Mouse (Mus musculus): ENCODE data around the gene Gabrb1. TPM values are rescaled to one million over a fixed set of nuclear protein-coding genes. Genes with fewer than 3 reads are reported as not detected.

Gabrb1 gene
- polyA plus RNA-seq, 1 experiment from 2014 or later = 0.04 TPM

- peak; percentile 34 for DNase-seq (ENCODE audit: low read depth, low spot score)
- TF ChIP-seq CTCF (IDR thresholded peaks at IDR 0.05) = no peak
- in situ Hi-C loops (cut with MboI; ENCODE audit: low pct_unique_long_range_greater_than_20kb) = no loop called here
- ATAC-seq = peak; percentile 100
- POLR2A ChIA-PET = interaction anchor here (0.6 kb wide), 1 partner anchor 20 kb away, joined by 5 read pairs; no protein-coding TSS in a partner anchor
- CTCF ChIA-PET = interaction anchor here (0.8 to 1.5 kb wide), 2 partner anchors 8 to 21 kb away, joined by 3 to 4 read pairs; no protein-coding TSS in a partner anchor
- peaks cover 15% of the 10 kb centered on the region for H3K27me3 ChIP-seq
Observed at GRCm38 (mm10) chr5:71955070-71955685, 297.3 kb downstream of the Gabrb1 start.

GRCm38 (mm10) chr5:71964876-71965432 is 307.0 kb downstream of the Gabrb1 start:
- POLR2A ChIA-PET = interaction anchor here (0.5 kb wide), 1 partner anchor 100 kb away, joined by 3 read pairs; no protein-coding TSS in a partner anchor
- CTCF ChIA-PET = no interaction called here
- TF ChIP-seq CTCF (IDR thresholded peaks at IDR 0.05) = no peak

GRCm38 (mm10) chr5:71965529-71965928 is 307.6 kb downstream of the Gabrb1 start:
- peaks cover 29% of the 10 kb centered on the region for H3K27me3 ChIP-seq
- in situ Hi-C loops (cut with MboI; ENCODE audit: low pct_unique_long_range_greater_than_20kb) = no loop called here
- POLR2A ChIA-PET = interaction anchor here (0.5 kb wide), 1 partner anchor 99 kb away, joined by 3 read pairs; no protein-coding TSS in a partner anchor
- TF ChIP-seq CTCF (IDR thresholded peaks at IDR 0.05) = no peak
- DNase-seq (ENCODE audit: low read depth, low spot score) (no peak), ATAC-seq (no peak)
- CTCF ChIA-PET = no interaction called here

More at GRCm38 (mm10) chr5:71964876-71965432, 307.0 kb downstream of the Gabrb1 start:
- ATAC-seq (no peak), DNase-seq (ENCODE audit: low read depth, low spot score) (no peak)
- peaks cover 29% of the 10 kb centered on the region for H3K27me3 ChIP-seq
- in situ Hi-C loops (cut with MboI; ENCODE audit: low pct_unique_long_range_greater_than_20kb) = no loop called here

- peaks cover 18% of the 10 kb centered on the region for H3K27me3 ChIP-seq
- in situ Hi-C loops (cut with MboI; ENCODE audit: low pct_unique_long_range_greater_than_20kb) = no loop called here
- ATAC-seq = no peak
- TF ChIP-seq CTCF (IDR thresholded peaks at IDR 0.05) = no peak
- no peak for DNase-seq (ENCODE audit: low read depth, low spot score)
- POLR2A ChIA-PET = no interaction called here
- CTCF ChIA-PET = no interaction called here
Observed at GRCm38 (mm10) chr5:71970140-71970800, 312.4 kb downstream of the Gabrb1 start.

- POLR2A ChIA-PET = no interaction called here
- ATAC-seq = no peak
- in situ Hi-C loops (cut with MboI; ENCODE audit: low pct_unique_long_range_greater_than_20kb) = no loop called here
- peaks cover 21% of the 10 kb centered on the region for H3K27me3 ChIP-seq
- TF ChIP-seq CTCF (IDR thresholded peaks at IDR 0.05) = no peak
- CTCF ChIA-PET = no interaction called here
- no peak for DNase-seq (ENCODE audit: low read depth, low spot score)
Observed at GRCm38 (mm10) chr5:71972831-71973230, 314.9 kb downstream of the Gabrb1 start.

GRCm38 (mm10) chr5:71976133-71976532 is 318.2 kb downstream of the Gabrb1 start:
- in situ Hi-C loops (cut with MboI; ENCODE audit: low pct_unique_long_range_greater_than_20kb) = no loop called here
- no peak for DNase-seq (ENCODE audit: low read depth, low spot score)

GRCm38 (mm10) chr5:71976571-71977061 is 318.7 kb downstream of the Gabrb1 start:
- ChIA-PET CTCF (interaction anchor here (0.7 kb wide), 1 partner anchor 9 kb away, joined by 4 read pairs; no protein-coding TSS in a partner anchor), POLR2A (no interaction called here)
- TF ChIP-seq CTCF (IDR thresholded peaks at IDR 0.05) = no peak
- in situ Hi-C loops (cut with MboI; ENCODE audit: low pct_unique_long_range_greater_than_20kb) = no loop called here
- no peak for DNase-seq (ENCODE audit: low read depth, low spot score)
- peaks cover 21% of the 10 kb centered on the region for H3K27me3 ChIP-seq
- no peak for ATAC-seq

More at GRCm38 (mm10) chr5:71976133-71976532, 318.2 kb downstream of the Gabrb1 start:
- TF ChIP-seq CTCF (IDR thresholded peaks at IDR 0.05) = no peak
- POLR2A ChIA-PET = no interaction called here
- ATAC-seq = no peak
- CTCF ChIA-PET = interaction anchor here (0.7 kb wide), 1 partner anchor 9 kb away, joined by 4 read pairs; no protein-coding TSS in a partner anchor
- H3K27me3 ChIP-seq = peaks cover 21% of the 10 kb centered on the region

- in situ Hi-C loops (cut with MboI; ENCODE audit: low pct_unique_long_range_greater_than_20kb) = no loop called here
- H3K27me3 ChIP-seq = peaks cover 11% of the 10 kb centered on the region
- TF ChIP-seq CTCF (IDR thresholded peaks at IDR 0.05) = no peak
- DNase-seq (ENCODE audit: low read depth, low spot score) (no peak), ATAC-seq (no peak)
- ChIA-PET CTCF (interaction anchor here (1.1 kb wide), 1 partner anchor 23 kb away, joined by 3 read pairs; no protein-coding TSS in a partner anchor), POLR2A (no interaction called here)
Observed at GRCm38 (mm10) chr5:71986561-71986960, 328.6 kb downstream of the Gabrb1 start.

- no peak for TF ChIP-seq CTCF (IDR thresholded peaks at IDR 0.05)
- in situ Hi-C loops (cut with MboI; ENCODE audit: low pct_unique_long_range_greater_than_20kb) = no loop called here
- no peak for ATAC-seq
- no peak for DNase-seq (ENCODE audit: low read depth, low spot score)
- peaks cover 11% of the 10 kb centered on the region for H3K27me3 ChIP-seq
- POLR2A ChIA-PET = no interaction called here
- CTCF ChIA-PET = no interaction called here
Observed at GRCm38 (mm10) chr5:71986983-71987398, 329.1 kb downstream of the Gabrb1 start.

- peaks cover 63% of the 10 kb centered on the region for H3K27me3 ChIP-seq
- CTCF ChIA-PET = interaction anchor here (1.1 kb wide), 1 partner anchor 9 kb away, joined by 4 read pairs; no protein-coding TSS in a partner anchor
- DNase-seq (ENCODE audit: low read depth, low spot score) (no peak), ATAC-seq (no peak)
- TF ChIP-seq CTCF (IDR thresholded peaks at IDR 0.05) = no peak
- POLR2A ChIA-PET = no interaction called here
- in situ Hi-C loops (cut with MboI; ENCODE audit: low pct_unique_long_range_greater_than_20kb) = no loop called here
Observed at GRCm38 (mm10) chr5:71999466-71999865, 341.6 kb downstream of the Gabrb1 start.
